Mouse (Mus musculus) midbrain, embryonic 16.5 days (tissue): ENCODE data around the gene Med13l. TPM values are rescaled to one million over a fixed set of nuclear protein-coding genes. Genes with fewer than 3 reads are reported as not detected.

Experiments
- ATAC-seq: fragments of 200-750 bp; cut with Nextera tagmentation; 2 replicates; pipeline ENCODE4 v1.8.0; 2017; ENCODE audit warnings: moderate TSS enrichment
- H3K27ac ChIP-seq: fragments of 300-500 bp; sonication (generic); 2 replicates; pipeline ENCODE4 v1.5.1; 2014; ENCODE audit warnings: mild to moderate bottlenecking, low read length, mixed read lengths
- H3K27me3 ChIP-seq: fragments of 300-500 bp; sonication (generic); 2 replicates; pipeline ENCODE4 v1.6.1; 2014; ENCODE audit warnings: low read depth, low read length, mixed read lengths; ENCODE audit not compliant: control insufficient read depth, insufficient read depth
- H3K36me3 ChIP-seq: fragments of 300-500 bp; sonication (generic); 2 replicates; pipeline ENCODE4 v1.6.1; 2014; ENCODE audit warnings: mild to moderate bottlenecking, low read length, moderate library complexity, mixed read lengths; ENCODE audit not compliant: control insufficient read depth, insufficient read depth
- H3K4me1 ChIP-seq: fragments of 300-500 bp; sonication (generic); 2 replicates; pipeline ENCODE4 v1.6.1; 2014; ENCODE audit warnings: mild to moderate bottlenecking, low read length, mixed read lengths; ENCODE audit not compliant: control insufficient read depth, insufficient read depth
- H3K4me2 ChIP-seq: fragments of 300-500 bp; sonication (generic); 2 replicates; pipeline ENCODE4 v1.6.1; 2014; ENCODE audit warnings: mild to moderate bottlenecking, low read length, mixed read lengths
- H3K4me3 ChIP-seq: fragments of 300-500 bp; sonication (generic); 2 replicates; pipeline ENCODE4 v1.5.1; 2014; ENCODE audit warnings: low read depth, mild to moderate bottlenecking, low read length, moderate library complexity, mixed read lengths
- H3K9ac ChIP-seq: fragments of 300-500 bp; sonication (generic); 2 replicates; pipeline ENCODE4 v1.6.1; 2014; ENCODE audit warnings: low read depth, low read length, mixed read lengths
- H3K9me3 ChIP-seq: fragments of 300-500 bp; sonication (generic); replicated peaks from 2 replicates; pipeline ENCODE4 v1.6.1; 2014; ENCODE audit warnings: mild to moderate bottlenecking, low read length, mixed read lengths; ENCODE audit not compliant: control insufficient read depth, poor library complexity, severe bottlenecking
- whole genome bisulfite sequencing: fragments of 180-500 bp; shearing (Covaris S2); extraction: QIAGEN DNeasy Blood & Tissue Kit; methylation state at CpG from one replicate; pipeline ENCODE4 v1.1.7; 2014; 5-methylcytosine and 5-hydroxymethylcytosine counted together
- polyA plus RNA-seq: library from polyadenylated mRNA; unstranded; fragments of >200 nt; fragmentation: Nextera tagmentation; extraction: Ambion mirVana; gene quantifications from 2 replicates; pipeline ENCODE4 v1.2.1, GENCODE M21; 2015

Med13l gene
- polyA plus RNA-seq, 1 experiment from 2014 or later: 14.4 TPM

DNA sequence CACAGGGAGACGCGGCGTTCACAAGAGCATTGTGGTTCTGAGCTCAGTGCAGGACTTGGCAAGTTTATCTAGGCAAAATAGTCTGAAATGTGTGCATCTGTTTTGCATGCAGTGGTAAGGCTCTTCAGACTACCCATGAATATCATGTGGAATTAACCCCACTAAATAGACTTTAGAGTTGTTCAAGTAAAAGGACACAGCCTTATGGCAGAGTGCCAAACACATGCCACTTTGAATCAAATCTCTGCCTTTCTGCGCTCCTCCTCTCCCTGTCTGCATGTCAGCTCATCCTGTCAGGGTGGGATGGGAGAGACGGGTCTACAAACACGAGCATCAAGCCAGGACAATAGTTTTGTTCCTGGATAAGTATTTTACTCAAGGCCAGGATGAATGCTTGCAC is 145.5 kb downstream of the Med13l start:
- WGBS: 31% methylated on average over 6 of the region's 6 CpGs
- Histone ChIP-seq H3K36me3 (no peaks in the 10 kb centered on the region), H3K9me3 (no peaks in the 10 kb centered on the region), H3K27ac (peak overlapping the region; percentile 57), H3K27me3 (no peaks in the 10 kb centered on the region), H3K4me1 (peaks cover 76% of the 10 kb centered on the region), H3K4me3 (no peak overlapping the region), H3K9ac (no peak overlapping the region), H3K4me2 (no peak overlapping the region)
- no peak for ATAC-seq

DNA sequence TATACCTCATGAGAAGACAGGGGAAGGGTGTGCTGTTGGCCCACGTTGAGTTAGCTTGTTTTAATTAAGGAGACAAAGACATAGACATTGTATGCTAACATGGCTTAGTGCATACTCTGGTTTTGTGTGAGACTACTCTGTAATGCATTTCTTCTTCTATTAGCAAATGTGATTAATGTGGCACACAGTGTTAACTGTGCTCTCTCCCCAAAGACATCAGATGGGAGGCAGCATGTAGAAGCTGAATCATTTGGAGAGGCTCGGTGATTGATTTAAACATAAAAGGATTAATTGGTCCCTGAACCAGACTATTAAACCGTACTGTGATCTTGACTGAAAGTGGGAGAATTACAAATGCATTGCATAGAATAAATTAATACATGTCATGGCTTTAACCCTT is 145.9 kb downstream of the Med13l start:
- no peaks in the 10 kb centered on the region for H3K36me3 ChIP-seq
- H3K27ac ChIP-seq: peak overlapping the region; percentile 57
- no peak overlapping the region for H3K9ac ChIP-seq
- 0 out of 2 replicates have a peak, but pooled peaks have one; percentile 30 for ATAC-seq
- no peak overlapping the region for H3K4me3 ChIP-seq
- no peaks in the 10 kb centered on the region for H3K9me3 ChIP-seq
- WGBS: 23% methylated on average over 3 of the region's 3 CpGs
- H3K4me2 ChIP-seq: no peak overlapping the region
- peaks cover 74% of the 10 kb centered on the region for H3K4me1 ChIP-seq
- no peaks in the 10 kb centered on the region for H3K27me3 ChIP-seq

DNA sequence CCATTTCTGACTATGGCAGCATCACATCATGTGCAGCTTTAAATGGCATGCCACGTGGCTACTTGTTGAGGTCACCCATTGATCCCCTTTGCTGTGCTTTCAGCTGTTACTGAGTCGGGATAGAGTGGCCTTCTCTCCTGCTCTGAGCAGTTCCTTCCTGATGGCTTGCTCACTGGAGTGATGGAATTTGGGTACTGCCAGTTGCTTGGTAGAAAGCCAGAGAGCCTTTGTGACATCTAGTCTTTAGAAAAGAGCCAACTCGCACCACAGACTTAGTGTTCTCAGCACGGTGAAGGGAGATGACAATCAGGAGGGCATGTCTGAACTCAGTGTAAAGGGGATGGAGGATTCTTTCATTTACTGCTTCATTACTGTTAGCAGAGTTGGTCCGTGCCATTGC is 147.0 kb downstream of the Med13l start:
- Histone ChIP-seq H3K27ac (no peak overlapping the region), H3K9me3 (no peaks in the 10 kb centered on the region), H3K36me3 (no peaks in the 10 kb centered on the region), H3K4me2 (no peak overlapping the region), H3K27me3 (no peaks in the 10 kb centered on the region), H3K4me1 (peaks cover 74% of the 10 kb centered on the region), H3K4me3 (no peak overlapping the region), H3K9ac (no peak overlapping the region)
- ATAC-seq: no peak
- WGBS: 51% methylated on average over 5 of the region's 5 CpGs

DNA sequence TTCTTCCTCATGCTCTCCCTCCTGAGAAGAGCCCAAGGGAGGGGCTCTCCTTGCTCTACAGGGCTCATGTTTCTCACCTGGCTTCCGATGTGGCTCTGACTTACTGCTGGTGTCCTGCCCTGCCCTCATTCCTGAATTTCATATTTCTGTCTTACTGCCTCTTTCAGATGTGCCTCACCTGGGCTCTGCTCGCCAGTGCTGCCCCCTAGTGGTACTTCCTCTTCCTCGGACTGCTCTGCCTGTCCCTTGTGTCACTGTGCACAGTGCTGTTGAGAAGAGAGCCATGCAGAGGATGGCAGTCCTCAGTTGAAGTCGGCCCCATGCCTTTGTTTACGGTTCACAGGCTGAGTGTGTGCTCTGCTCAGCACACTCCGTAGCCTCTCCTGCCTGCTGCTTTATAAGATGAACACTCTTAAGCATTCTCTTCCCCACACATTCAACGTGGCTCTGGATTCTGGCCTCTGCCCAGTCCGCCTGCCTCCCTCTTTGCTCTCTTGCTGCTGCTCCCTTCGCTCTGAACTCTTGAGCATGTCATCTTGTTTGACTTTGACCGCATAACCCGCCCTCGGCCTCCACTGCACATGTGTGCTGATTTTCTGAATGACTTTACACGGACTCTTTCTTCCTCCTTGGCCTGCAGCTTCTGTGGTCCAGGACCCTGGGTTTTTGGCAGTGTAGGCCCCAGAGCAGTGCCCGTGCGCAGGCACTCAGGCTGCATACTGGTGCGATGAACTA is 147.9 kb downstream of the Med13l start:
- no peak overlapping the region; the same call in 1 of the 2 replicates for H3K9ac ChIP-seq
- no peaks in the 10 kb centered on the region for H3K27me3 ChIP-seq
- H3K4me1 ChIP-seq: peaks cover 67% of the 10 kb centered on the region
- no peak overlapping the region for H3K27ac ChIP-seq
- no peaks in the 10 kb centered on the region for H3K36me3 ChIP-seq
- WGBS: 65% methylated on average over 16 of the region's 16 CpGs
- H3K9me3 ChIP-seq: no peaks in the 10 kb centered on the region
- ATAC-seq: no peak; the same call in 1 of the 2 replicates
- H3K4me2 ChIP-seq: no peak overlapping the region
- no peak overlapping the region for H3K4me3 ChIP-seq

DNA sequence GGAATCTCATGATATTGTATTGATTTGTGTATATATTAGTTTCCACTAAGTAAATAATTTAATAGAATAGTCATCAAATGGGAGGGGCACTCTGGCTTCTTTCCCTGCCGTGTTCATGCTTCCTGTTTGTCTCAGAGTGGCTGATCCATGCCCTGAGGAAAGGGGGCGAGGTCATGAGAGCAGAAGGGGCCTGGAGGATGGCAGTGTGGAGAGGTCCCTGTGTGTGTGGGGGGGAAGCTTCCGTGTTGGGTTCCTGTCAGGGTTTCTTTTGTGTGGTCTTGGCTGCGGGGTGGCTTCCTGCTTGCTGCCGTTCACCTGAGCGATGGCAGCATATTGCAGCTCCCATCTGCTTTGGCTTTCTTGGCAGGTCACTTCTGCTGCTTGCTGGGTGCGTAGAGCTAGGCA is 149.4 kb downstream of the Med13l start:
- no peaks in the 10 kb centered on the region for H3K9me3 ChIP-seq
- 71% methylated on average over 7 of the region's 7 CpGs for WGBS
- H3K4me1 ChIP-seq: peaks cover 59% of the 10 kb centered on the region
- H3K4me2 ChIP-seq: no peak overlapping the region
- ATAC-seq: no peak
- no peaks in the 10 kb centered on the region for H3K36me3 ChIP-seq
- no peak overlapping the region for H3K27ac ChIP-seq
- no peak overlapping the region for H3K4me3 ChIP-seq
- no peak overlapping the region for H3K9ac ChIP-seq
- no peaks in the 10 kb centered on the region for H3K27me3 ChIP-seq

DNA sequence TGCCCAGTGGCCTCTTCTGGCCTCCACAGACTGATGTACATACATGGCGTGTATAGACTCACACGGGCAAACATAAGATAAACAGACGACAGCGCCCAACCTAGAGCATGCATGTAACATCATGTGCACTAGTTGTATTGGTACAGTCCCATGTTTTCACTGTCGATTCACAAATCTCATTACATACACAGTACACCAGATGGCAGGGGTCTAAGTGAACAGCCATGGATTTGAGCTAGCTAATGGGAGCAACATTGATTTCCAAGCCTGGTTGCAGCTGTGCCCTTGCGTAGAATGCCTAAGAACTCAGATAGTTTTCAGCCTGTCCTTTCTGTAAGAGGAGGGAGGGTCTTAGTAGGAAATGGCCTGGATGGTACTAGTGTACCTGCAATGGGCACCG is 155.0 kb downstream of the Med13l start:
- 80% methylated on average over 7 of the region's 7 CpGs for WGBS
- no peak overlapping the region for H3K27ac ChIP-seq
- no peak overlapping the region for H3K9ac ChIP-seq
- no peak overlapping the region for H3K4me3 ChIP-seq
- ATAC-seq: no peak
- no peaks in the 10 kb centered on the region for H3K36me3 ChIP-seq
- H3K27me3 ChIP-seq: no peaks in the 10 kb centered on the region
- H3K9me3 ChIP-seq: no peaks in the 10 kb centered on the region
- H3K4me2 ChIP-seq: no peak overlapping the region
- peaks cover 33% of the 10 kb centered on the region for H3K4me1 ChIP-seq

DNA sequence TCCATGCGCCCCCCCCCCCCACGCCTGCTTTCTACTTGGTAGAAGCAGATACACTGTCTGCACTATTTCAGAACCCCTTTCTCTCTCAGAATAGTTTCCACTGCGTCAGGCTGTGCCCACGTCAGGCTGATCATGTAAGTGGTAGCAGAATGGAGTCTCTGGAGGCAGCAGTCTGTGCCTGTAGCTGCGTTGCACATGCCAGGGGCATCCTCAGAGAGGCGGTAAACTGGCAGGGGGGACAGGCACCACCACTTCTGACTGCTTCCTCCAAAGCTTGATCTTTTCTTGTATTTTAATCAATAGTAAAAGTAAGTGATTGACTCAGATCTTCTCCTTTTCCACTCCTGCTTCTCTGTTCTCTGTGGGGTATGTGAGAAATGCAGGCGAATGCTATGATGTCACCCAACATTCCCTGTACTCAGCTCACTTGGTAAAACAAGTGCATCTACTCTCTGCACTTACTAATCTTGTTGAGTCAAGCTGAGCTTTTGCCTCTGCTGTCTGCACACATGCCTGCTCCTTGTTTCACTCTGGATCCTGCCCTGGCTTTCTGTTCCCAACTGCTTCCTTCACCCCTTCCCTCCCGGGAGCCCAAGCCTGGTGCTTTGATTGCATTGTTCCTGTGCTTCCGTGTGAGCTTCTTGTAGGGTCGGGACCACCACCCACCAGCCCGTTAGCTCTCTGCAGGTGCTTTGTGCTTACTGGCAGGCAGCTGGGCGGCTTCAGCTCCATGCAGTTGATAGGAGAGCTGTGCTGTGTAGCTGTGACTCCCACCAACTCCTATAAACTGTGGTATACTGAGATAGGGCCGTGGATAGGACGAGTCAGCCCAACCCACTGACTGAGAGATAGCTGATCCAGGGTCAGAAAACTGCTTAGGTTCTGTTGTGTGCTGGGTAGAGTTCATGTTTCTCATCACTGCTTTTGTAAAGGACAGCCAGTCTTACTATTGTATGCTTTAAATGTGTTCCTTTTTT is 156.1 kb downstream of the Med13l start:
- H3K4me2 ChIP-seq: no peak overlapping the region
- H3K36me3 ChIP-seq: no peaks in the 10 kb centered on the region
- WGBS: 34% methylated on average over 14 of the region's 14 CpGs
- ATAC-seq: no peak
- no peaks in the 10 kb centered on the region for H3K27me3 ChIP-seq
- no peak overlapping the region for H3K27ac ChIP-seq
- H3K9me3 ChIP-seq: no peaks in the 10 kb centered on the region
- peaks cover 24% of the 10 kb centered on the region for H3K4me1 ChIP-seq
- no peak overlapping the region for H3K4me3 ChIP-seq
- no peak overlapping the region for H3K9ac ChIP-seq

DNA sequence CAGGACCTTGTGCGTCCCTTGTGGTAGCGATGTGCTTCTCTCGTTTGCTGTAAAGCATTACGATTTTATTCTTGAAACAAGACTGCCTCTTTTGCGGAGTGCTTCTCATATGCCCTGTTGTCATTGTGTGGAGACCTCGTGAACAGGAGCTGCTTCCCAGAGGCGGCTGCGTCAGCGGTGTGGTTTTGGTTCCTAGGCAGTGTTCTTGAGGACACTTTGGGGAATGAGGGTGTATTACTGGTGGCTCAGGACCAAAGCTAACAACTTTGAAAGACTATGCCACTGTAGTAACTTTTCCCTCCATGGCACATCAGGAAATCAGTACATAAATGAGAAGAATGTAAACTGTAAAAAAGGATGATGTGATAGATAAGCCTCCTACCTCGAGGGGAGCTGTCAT is 157.0 kb downstream of the Med13l start:
- Histone ChIP-seq H3K27ac (no peak overlapping the region), H3K9me3 (no peaks in the 10 kb centered on the region), H3K4me2 (no peak overlapping the region), H3K4me1 (peaks cover 17% of the 10 kb centered on the region), H3K9ac (no peak overlapping the region), H3K4me3 (no peak overlapping the region), H3K27me3 (no peaks in the 10 kb centered on the region), H3K36me3 (no peaks in the 10 kb centered on the region)
- WGBS: 71% methylated on average over 10 of the region's 10 CpGs
- no peak for ATAC-seq

DNA sequence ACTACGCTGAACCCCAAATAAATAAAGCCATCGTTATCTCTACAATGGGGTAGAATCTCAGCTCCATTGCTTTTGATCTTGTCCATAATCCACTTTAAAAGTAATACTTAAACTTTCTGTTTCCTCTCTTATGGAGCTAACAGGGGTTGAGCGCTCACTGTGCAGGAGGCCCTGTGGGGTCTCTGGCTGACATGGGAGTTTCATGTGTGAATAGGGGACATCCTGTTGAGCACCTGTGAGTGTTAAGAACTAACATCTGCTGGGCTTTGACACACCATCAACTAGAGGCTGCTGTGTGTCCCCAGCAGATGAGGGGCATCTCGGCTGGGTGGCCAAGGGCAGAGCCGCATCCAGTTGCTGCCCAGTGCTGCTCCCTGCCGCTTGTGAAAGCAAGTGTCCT is 157.6 kb downstream of the Med13l start:
- peaks cover 15% of the 10 kb centered on the region for H3K4me1 ChIP-seq
- no peak overlapping the region for H3K4me3 ChIP-seq
- WGBS: 82% methylated on average over 6 of the region's 6 CpGs
- no peaks in the 10 kb centered on the region for H3K9me3 ChIP-seq
- H3K36me3 ChIP-seq: no peaks in the 10 kb centered on the region
- no peak for ATAC-seq
- H3K9ac ChIP-seq: no peak overlapping the region
- no peak overlapping the region for H3K27ac ChIP-seq
- no peak overlapping the region for H3K4me2 ChIP-seq
- H3K27me3 ChIP-seq: no peaks in the 10 kb centered on the region
